Comparison of ENCODE assay signal across 10 mouse cellular contexts in the genomic region with DNA sequence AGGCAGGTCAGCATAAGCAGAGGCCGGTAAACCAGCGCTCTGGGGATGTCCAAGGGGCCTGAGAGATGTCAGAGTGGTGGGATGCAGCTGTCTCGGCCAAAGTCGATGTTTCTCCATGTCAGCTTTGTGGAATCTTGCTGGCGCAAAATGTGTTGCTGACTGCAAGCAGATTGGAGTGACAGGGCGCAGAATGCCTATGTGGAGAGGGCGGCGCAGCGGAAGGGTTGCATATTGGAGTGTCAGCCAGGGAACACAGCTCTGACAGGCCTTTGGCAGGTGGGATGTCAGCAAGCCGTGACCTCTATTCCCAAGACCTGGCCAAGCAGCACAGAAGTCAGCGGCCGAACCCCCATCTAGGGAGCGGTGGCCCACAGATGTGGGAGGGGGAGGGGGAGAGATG.
"Had no signal": no experiment of that assay in that cellular context is flagged by ENCODE, and none has a peak within 500 bp of the region (broad histone marks: within the 10 kb centered on the region; RNA-seq: fewer than 3 reads in every experiment).

No protein-coding gene starts in this region.

- H3K4me2 ChIP-seq: limb, embryonic 15.5 days; liver, embryonic 12.5 days; midbrain, embryonic 13.5 days had no signal

- H3K4me1 ChIP-seq: limb, embryonic 15.5 days; liver, embryonic 12.5 days; midbrain, embryonic 13.5 days had no signal

- H3K4me3 ChIP-seq: limb, embryonic 15.5 days; liver, embryonic 12.5 days; midbrain, embryonic 13.5 days had no signal

- H3K36me3 ChIP-seq: limb, embryonic 15.5 days; liver, embryonic 12.5 days; midbrain, embryonic 13.5 days had no signal

- H3K9ac ChIP-seq: limb, embryonic 15.5 days; liver, embryonic 12.5 days; midbrain, embryonic 13.5 days had no signal

- ATAC-seq: liver, embryonic 12.5 days; midbrain, embryonic 13.5 days had no signal

- DNase-seq: kidney, adult 11 months; kidney, adult 9 months; kidney, postnatal 10 days; right cerebral cortex, postnatal 4 days; spleen, adult 18-20 months; thymus, adult 18-20 months; thymus, postnatal 14 days had no signal

- H3K27ac ChIP-seq: limb, embryonic 15.5 days; liver, embryonic 12.5 days; midbrain, embryonic 13.5 days had no signal

- H3K27me3 ChIP-seq: limb, embryonic 15.5 days; liver, embryonic 12.5 days; midbrain, embryonic 13.5 days had no signal

- H3K9me3 ChIP-seq: limb, embryonic 15.5 days; liver, embryonic 12.5 days; midbrain, embryonic 13.5 days had no signal
